Mouse (Mus musculus): Measurements from ENCODE around the gene Adam19. TPM values are rescaled to one million over a fixed set of nuclear protein-coding genes. Genes with fewer than 3 reads are reported as not detected.
A peak's percentile ranks its signal among the peaks of the same experiment; 100 is the strongest.

Adam19 gene
- polyA plus RNA-seq, 3 experiments from 2014 or later = 70.9 to 111 (median 101) TPM

GRCm38 (mm10) chr11:46054911-46055895, 589 bp upstream of the Adam19 start:
- ATAC-seq = no peak

GRCm38 (mm10) chr11:46056770-46057411, 1.1 kb downstream of the Adam19 start:
- no peak for ATAC-seq

GRCm38 (mm10) chr11:46058011-46058410, 2.2 kb downstream of the Adam19 start:
- peak; percentile 5 for ATAC-seq

GRCm38 (mm10) chr11:46058916-46059315, 3.1 kb downstream of the Adam19 start:
- ATAC-seq = no peak

- peak; percentile 34 for ATAC-seq
Measured at GRCm38 (mm10) chr11:46059887-46060650, 4.3 kb downstream of the Adam19 start.

- no peak for ATAC-seq
Measured at GRCm38 (mm10) chr11:46060651-46061020, 4.8 kb downstream of the Adam19 start.

GRCm38 (mm10) chr11:46061776-46062445, 6.1 kb downstream of the Adam19 start:
- no peak for ATAC-seq

- no peak for ATAC-seq
Measured at GRCm38 (mm10) chr11:46062569-46062968, 6.8 kb downstream of the Adam19 start.

- peak; percentile 41 for ATAC-seq
Measured at GRCm38 (mm10) chr11:46062993-46063731, 7.4 kb downstream of the Adam19 start.

- no peak for ATAC-seq
Measured at GRCm38 (mm10) chr11:46064767-46065166, 9.0 kb downstream of the Adam19 start.

GRCm38 (mm10) chr11:46065201-46066011, 9.6 kb downstream of the Adam19 start:
- ATAC-seq = no peak

- ATAC-seq = no peak
Measured at GRCm38 (mm10) chr11:46067371-46068060, 11.7 kb downstream of the Adam19 start.

GRCm38 (mm10) chr11:46068756-46069407, 13.1 kb downstream of the Adam19 start:
- ATAC-seq = peak; percentile 45

- ATAC-seq = no peak
Measured at GRCm38 (mm10) chr11:46069408-46070003, 13.7 kb downstream of the Adam19 start.

GRCm38 (mm10) chr11:46070161-46070560, 14.4 kb downstream of the Adam19 start:
- ATAC-seq = no peak

GRCm38 (mm10) chr11:46070789-46071188, 15.0 kb downstream of the Adam19 start:
- peak; percentile 23 for ATAC-seq

GRCm38 (mm10) chr11:46072466-46073060, 16.8 kb downstream of the Adam19 start:
- no peak for ATAC-seq

- ATAC-seq = no peak
Measured at GRCm38 (mm10) chr11:46073061-46073849, 17.5 kb downstream of the Adam19 start.

All from inflammation-experienced regulatory T-cells, adult 6 months (primary cell).